Mouse (Mus musculus) embryonic fibroblast, embryonic 13.5 days (primary cell): ENCODE measurements at regions not wholly inside any gene's neighbourhood (a gene's known extent, or its start where the extent isn't known, plus 50 kb on each side); places are given as distances from the start of the nearest gene placed in this dataset.

ENCODE experiments used
- CTCF ChIP-seq: IDR thresholded peaks from 2 replicates; pipeline ENCODE4 v1.5.1; 2011; ENCODE audit warnings: mild to moderate bottlenecking, control low read depth, low read length, moderate library complexity, borderline replicate concordance; ENCODE audit not compliant: insufficient read depth
- POLR2A ChIP-seq: IDR thresholded peaks from 2 replicates; pipeline ENCODE4 v1.6.1; 2011; ENCODE audit warnings: low read depth, mild to moderate bottlenecking, control low read depth, low read length, moderate library complexity

DNA sequence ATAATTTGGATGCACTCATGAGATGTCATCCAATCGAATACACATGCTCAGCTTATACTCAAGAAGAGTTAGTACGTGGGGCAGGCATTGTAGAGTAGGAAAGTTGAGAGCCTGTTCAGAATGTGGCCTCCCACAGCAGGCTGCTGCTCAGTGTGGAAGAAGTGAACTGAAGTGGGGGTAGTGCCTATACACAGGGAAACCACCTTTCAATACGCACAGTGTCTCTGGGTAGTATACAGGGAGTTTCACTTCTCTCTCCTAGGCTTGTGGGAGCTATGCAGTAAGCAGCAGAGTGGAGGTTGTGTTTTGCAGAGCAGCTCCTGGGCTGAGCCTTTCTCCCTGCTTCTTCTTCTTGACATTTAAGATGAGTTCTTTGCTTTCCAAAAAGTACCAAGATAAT lies 182.5 kb upstream of the Marcks start:
- no peak for TF ChIP-seq CTCF
- no peak for TF ChIP-seq POLR2A
